Mouse (Mus musculus): ENCODE results near the gene Coq6. TPM values are rescaled to one million over a fixed set of nuclear protein-coding genes. Genes with fewer than 3 reads are reported as not detected.
A peak's percentile ranks its signal among the peaks of the same experiment; 100 is the strongest.

Coq6 gene
- polyA plus RNA-seq, 1 experiment from 2014 or later, result 52.2 TPM

GRCm38 (mm10) chr12:84400068-84400467 lies 38.6 kb downstream of the Coq6 start:
- no peaks in the 10 kb centered on the region for H3K36me3 ChIP-seq (ENCODE audit: control insufficient read depth, insufficient read depth, low read length)
- DNase-seq (ENCODE audit: low spot score) (no peak), ATAC-seq (replicated peaks; ENCODE audit: low FRiP score, low TSS enrichment, low read depth) (no peak)
- H3K9ac ChIP-seq (ENCODE audit: low read length), result no peak overlapping the region
- H3K27ac ChIP-seq (ENCODE audit: low read depth), result peak overlapping the region; percentile 40
- no peaks in the 10 kb centered on the region for H3K27me3 ChIP-seq (replicated peaks; ENCODE audit: control insufficient read depth, insufficient read depth, low read length)
- H3K4me3 ChIP-seq (ENCODE audit: low read depth, low read length), result no peak overlapping the region
- no peak overlapping the region; the same call in 1 of the 2 replicates for H3K4me2 ChIP-seq (ENCODE audit: low read length)
- 61% methylated on average over 3 of the region's 3 CpGs for WGBS
- H3K4me1 ChIP-seq (replicated peaks; ENCODE audit: control insufficient read depth, insufficient read depth, low read length), result 0 out of 2 replicates have a peak, but pooled peaks cover 3% of the 10 kb centered on the region
- H3K9me3 ChIP-seq (ENCODE audit: control insufficient read depth, low read length), result no peaks in the 10 kb centered on the region

DNA sequence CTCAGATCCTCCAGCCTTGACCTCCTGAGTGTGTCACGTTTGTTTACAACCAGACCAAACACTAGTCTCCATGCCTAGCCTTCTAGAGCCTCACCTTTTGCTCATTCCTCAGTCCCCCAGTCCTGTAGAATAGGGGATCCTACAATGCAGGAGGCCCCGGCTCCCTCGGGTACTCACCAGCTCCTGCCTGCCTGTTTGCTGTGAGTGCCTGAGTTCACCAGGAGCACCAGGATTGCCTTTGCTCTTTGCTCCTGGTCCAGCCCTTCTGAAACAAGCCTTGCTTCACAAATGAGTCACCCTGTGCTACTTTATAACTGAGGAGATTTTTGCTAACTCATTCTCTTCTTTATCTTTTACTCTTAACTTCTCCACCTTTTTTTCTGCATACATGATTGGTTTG lies 39.2 kb downstream of the Coq6 start:
- ATAC-seq (replicated peaks; ENCODE audit: low FRiP score, low TSS enrichment, low read depth), result no peak
- H3K9ac ChIP-seq (ENCODE audit: low read length), result no peak overlapping the region
- H3K4me2 ChIP-seq (ENCODE audit: low read length), result no peak overlapping the region
- H3K36me3 ChIP-seq (ENCODE audit: control insufficient read depth, insufficient read depth, low read length), result no peaks in the 10 kb centered on the region
- WGBS, result 18% methylated on average over 3 of the region's 3 CpGs
- H3K27me3 ChIP-seq (replicated peaks; ENCODE audit: control insufficient read depth, insufficient read depth, low read length), result no peaks in the 10 kb centered on the region
- peak; percentile 55 for DNase-seq (ENCODE audit: low spot score)
- H3K4me3 ChIP-seq (ENCODE audit: low read depth, low read length), result no peak overlapping the region
- H3K27ac ChIP-seq (ENCODE audit: low read depth), result peak overlapping the region; percentile 40
- H3K4me1 ChIP-seq (replicated peaks; ENCODE audit: control insufficient read depth, insufficient read depth, low read length), result 0 out of 2 replicates have a peak, but pooled peaks cover 3% of the 10 kb centered on the region
- H3K9me3 ChIP-seq (ENCODE audit: control insufficient read depth, low read length), result no peaks in the 10 kb centered on the region

GRCm38 (mm10) chr12:84402923-84403322 lies 41.5 kb downstream of the Coq6 start:
- Histone ChIP-seq H3K27ac (ENCODE audit: low read depth) (peak overlapping the region; percentile 22; the same call in 1 of the 2 replicates), H3K9ac (ENCODE audit: low read length) (peak overlapping the region; percentile 10; the same call in 1 of the 2 replicates), H3K4me1 (replicated peaks; ENCODE audit: control insufficient read depth, insufficient read depth, low read length) (0 out of 2 replicates have a peak, but pooled peaks cover 7% of the 10 kb centered on the region), H3K36me3 (ENCODE audit: control insufficient read depth, insufficient read depth, low read length) (no peaks in the 10 kb centered on the region), H3K27me3 (replicated peaks; ENCODE audit: control insufficient read depth, insufficient read depth, low read length) (no peaks in the 10 kb centered on the region), H3K9me3 (ENCODE audit: control insufficient read depth, low read length) (no peaks in the 10 kb centered on the region), H3K4me2 (ENCODE audit: low read length) (no peak overlapping the region), H3K4me3 (ENCODE audit: low read depth, low read length) (no peak overlapping the region)
- ATAC-seq (replicated peaks; ENCODE audit: low FRiP score, low TSS enrichment, low read depth), result no peak
- WGBS, result 52% methylated on average over 9 of the region's 9 CpGs
- DNase-seq (ENCODE audit: low spot score), result peak; percentile 57

GRCm38 (mm10) chr12:84404541-84404940 lies 43.1 kb downstream of the Coq6 start:
- ATAC-seq (replicated peaks; ENCODE audit: low FRiP score, low TSS enrichment, low read depth), result no peak
- Histone ChIP-seq H3K9me3 (ENCODE audit: control insufficient read depth, low read length) (no peaks in the 10 kb centered on the region), H3K36me3 (ENCODE audit: control insufficient read depth, insufficient read depth, low read length) (no peaks in the 10 kb centered on the region), H3K27me3 (replicated peaks; ENCODE audit: control insufficient read depth, insufficient read depth, low read length) (no peaks in the 10 kb centered on the region), H3K4me3 (ENCODE audit: low read depth, low read length) (no peak overlapping the region), H3K9ac (ENCODE audit: low read length) (no peak overlapping the region), H3K4me2 (ENCODE audit: low read length) (no peak overlapping the region), H3K4me1 (replicated peaks; ENCODE audit: control insufficient read depth, insufficient read depth, low read length) (peaks cover 5% of the 10 kb centered on the region; the same call in 1 of the 2 replicates), H3K27ac (ENCODE audit: low read depth) (no peak overlapping the region)
- DNase-seq (ENCODE audit: low spot score), result no peak
- WGBS, result 82% methylated on average over 6 of the region's 6 CpGs

DNA sequence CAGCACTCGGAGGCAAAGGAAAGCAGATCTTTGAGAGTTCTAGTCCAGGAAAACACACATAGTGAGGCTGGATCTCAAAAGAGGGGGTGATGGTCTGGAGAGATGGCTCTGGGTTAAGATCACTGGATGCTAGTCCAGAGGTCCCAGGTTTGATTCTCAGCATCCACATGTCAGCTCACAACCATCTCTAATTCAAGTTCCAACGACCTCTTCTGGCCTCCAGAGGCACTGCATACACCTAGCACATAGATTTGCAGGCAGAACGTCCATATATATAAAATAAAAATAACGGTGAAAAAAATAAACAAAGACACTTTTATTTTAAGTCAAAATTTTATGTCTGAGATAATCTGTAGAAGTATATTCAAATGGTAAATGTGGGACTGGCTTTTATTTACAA lies 45.8 kb downstream of the Coq6 start:
- no peaks in the 10 kb centered on the region for H3K36me3 ChIP-seq (ENCODE audit: control insufficient read depth, insufficient read depth, low read length)
- no peak overlapping the region for H3K4me3 ChIP-seq (ENCODE audit: low read depth, low read length)
- H3K4me2 ChIP-seq (ENCODE audit: low read length), result no peak overlapping the region
- DNase-seq (ENCODE audit: low spot score), result no peak
- no peak for ATAC-seq (replicated peaks; ENCODE audit: low FRiP score, low TSS enrichment, low read depth)
- H3K27me3 ChIP-seq (replicated peaks; ENCODE audit: control insufficient read depth, insufficient read depth, low read length), result no peaks in the 10 kb centered on the region
- H3K27ac ChIP-seq (ENCODE audit: low read depth), result no peak overlapping the region
- no peaks in the 10 kb centered on the region for H3K9me3 ChIP-seq (ENCODE audit: control insufficient read depth, low read length)
- H3K9ac ChIP-seq (ENCODE audit: low read length), result no peak overlapping the region
- peaks cover 5% of the 10 kb centered on the region; the same call in 1 of the 2 replicates for H3K4me1 ChIP-seq (replicated peaks; ENCODE audit: control insufficient read depth, insufficient read depth, low read length)
- 58% methylated on average over 4 of the region's 4 CpGs for WGBS

DNA sequence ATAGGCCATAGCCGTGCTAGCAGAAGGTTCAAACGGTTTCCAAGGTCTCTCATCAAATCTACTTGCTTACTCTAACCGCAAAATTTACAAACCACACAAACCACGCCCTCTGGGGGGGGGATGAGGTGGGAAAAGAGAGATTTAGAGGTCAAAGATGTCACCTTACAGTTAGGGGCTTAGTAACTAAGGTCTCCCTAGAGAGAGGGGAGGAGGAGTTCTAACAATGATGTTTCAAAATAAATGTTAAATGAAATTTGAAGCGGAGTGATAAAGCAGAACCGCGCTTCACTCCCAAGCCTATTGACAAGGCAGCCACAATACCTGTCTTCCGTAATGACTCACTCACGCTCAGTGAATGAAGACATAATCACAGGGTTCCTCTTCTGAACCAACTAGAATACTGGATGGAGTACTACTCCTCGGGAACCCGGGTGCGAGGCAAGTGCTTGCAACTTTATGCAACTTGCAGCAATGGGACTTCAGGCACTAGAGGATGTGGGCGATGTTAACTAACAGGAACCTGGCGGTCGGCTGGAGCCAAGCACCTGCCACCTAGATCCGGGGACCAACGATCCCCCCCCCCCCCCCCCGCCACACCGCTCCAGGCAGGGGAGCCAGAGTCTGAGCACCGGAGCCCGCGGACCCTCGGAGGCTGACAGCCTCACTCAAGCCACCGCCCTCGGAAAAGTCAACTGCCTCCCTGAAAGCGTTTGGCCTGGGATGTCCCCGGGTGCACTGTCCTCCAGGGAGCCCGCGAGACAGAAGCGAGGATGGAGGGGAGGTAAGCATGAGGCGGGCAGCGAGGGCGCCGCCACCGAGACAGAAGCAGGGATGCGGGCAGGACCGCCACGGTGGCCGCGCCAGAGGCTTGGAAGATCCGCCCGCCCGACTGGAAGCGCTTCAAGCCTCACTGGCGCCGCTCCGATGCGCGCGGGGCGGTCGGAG lies 46.7 kb downstream of the Coq6 start:
- peak overlapping the region; percentile 66 for H3K4me3 ChIP-seq (ENCODE audit: low read depth, low read length)
- peaks cover 5% of the 10 kb centered on the region; the same call in 1 of the 2 replicates for H3K4me1 ChIP-seq (replicated peaks; ENCODE audit: control insufficient read depth, insufficient read depth, low read length)
- DNase-seq (ENCODE audit: low spot score), result no peak
- H3K27me3 ChIP-seq (replicated peaks; ENCODE audit: control insufficient read depth, insufficient read depth, low read length), result no peaks in the 10 kb centered on the region
- no peaks in the 10 kb centered on the region for H3K9me3 ChIP-seq (ENCODE audit: control insufficient read depth, low read length)
- peak; percentile 63 for ATAC-seq (replicated peaks; ENCODE audit: low FRiP score, low TSS enrichment, low read depth)
- H3K36me3 ChIP-seq (ENCODE audit: control insufficient read depth, insufficient read depth, low read length), result no peaks in the 10 kb centered on the region
- peak overlapping the region; percentile 67 for H3K9ac ChIP-seq (ENCODE audit: low read length)
- H3K27ac ChIP-seq (ENCODE audit: low read depth), result peak overlapping the region; percentile 59
- peak overlapping the region; percentile 65 for H3K4me2 ChIP-seq (ENCODE audit: low read length)
- 2% methylated on average over 52 of the region's 52 CpGs for WGBS

DNA sequence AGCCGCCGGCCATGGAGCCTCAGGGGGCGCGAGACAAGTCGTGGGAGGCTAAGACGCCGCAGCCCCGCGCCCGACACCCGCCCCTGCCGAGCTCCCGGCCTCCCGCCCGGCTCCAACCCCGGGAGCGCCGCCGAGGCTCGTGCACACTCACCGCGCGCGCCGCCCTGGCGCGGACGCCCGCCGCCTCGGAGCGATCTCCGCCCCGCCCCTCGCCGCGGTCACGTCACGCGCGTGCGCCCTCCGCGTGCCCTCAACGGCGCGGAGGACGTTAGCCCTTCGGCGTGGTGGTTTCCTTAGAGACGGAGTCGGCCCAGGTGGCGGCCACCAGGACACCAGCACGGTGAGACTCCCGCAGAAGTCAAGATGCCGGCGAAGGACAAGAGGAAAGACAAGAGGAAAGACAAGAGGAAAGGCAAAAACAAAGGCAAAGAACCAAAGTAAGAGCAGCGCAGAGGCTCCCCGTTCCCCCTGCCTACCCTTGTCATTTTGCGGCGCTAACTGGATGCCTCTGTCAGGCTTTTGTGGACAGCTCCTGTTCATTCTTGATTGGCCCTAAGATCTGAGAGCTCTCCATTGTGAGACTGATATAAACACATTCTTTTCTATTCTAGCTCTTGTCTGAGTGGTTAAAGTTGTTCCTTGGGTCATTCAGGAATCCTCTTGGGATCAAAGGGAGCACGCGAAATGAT lies 47.5 kb downstream of the Coq6 start, which contains the start of the genes Entpd5 and Bbof1:
Entpd5 (minus strand) TSS at position 211 of the 689 bp plus-strand sequence.
Bbof1 (plus strand) TSS at position 253 of the 689 bp plus-strand sequence.
- Histone ChIP-seq H3K4me3 (ENCODE audit: low read depth, low read length) (peak within 1 kb of the TSS; percentile 66), H3K4me1 (replicated peaks; ENCODE audit: control insufficient read depth, insufficient read depth, low read length) (peaks cover 5% of the 10 kb centered on the region; the same call in 1 of the 2 replicates), H3K27me3 (replicated peaks; ENCODE audit: control insufficient read depth, insufficient read depth, low read length) (no peaks in the 10 kb centered on the region), H3K27ac (ENCODE audit: low read depth) (peak within 1 kb of the TSS; percentile 59), H3K36me3 (ENCODE audit: control insufficient read depth, insufficient read depth, low read length) (no peaks in the 10 kb centered on the region), H3K9ac (ENCODE audit: low read length) (peak within 1 kb of the TSS; percentile 67), H3K4me2 (ENCODE audit: low read length) (peak within 1 kb of the TSS; percentile 65), H3K9me3 (ENCODE audit: control insufficient read depth, low read length) (no peaks in the 10 kb centered on the region)
- WGBS, result 1% methylated on average over 61 of the region's 63 CpGs
- peak; percentile 90 for ATAC-seq (replicated peaks; ENCODE audit: low FRiP score, low TSS enrichment, low read depth)
- DNase-seq (ENCODE audit: low spot score), result peak; percentile 94

- Histone ChIP-seq H3K4me1 (replicated peaks; ENCODE audit: control insufficient read depth, insufficient read depth, low read length) (0 out of 2 replicates have a peak, but pooled peaks cover 3% of the 10 kb centered on the region), H3K9ac (ENCODE audit: low read length) (peak within 1 kb of the TSS; percentile 68), H3K4me3 (ENCODE audit: low read depth, low read length) (peak within 1 kb of the TSS; percentile 59), H3K36me3 (ENCODE audit: control insufficient read depth, insufficient read depth, low read length) (no peaks in the 10 kb centered on the region), H3K4me2 (ENCODE audit: low read length) (peak within 1 kb of the TSS; percentile 80), H3K9me3 (ENCODE audit: control insufficient read depth, low read length) (peaks cover 2% of the 10 kb centered on the region; the same call in 1 of the 2 replicates), H3K27ac (ENCODE audit: low read depth) (peak within 1 kb of the TSS; percentile 59), H3K27me3 (replicated peaks; ENCODE audit: control insufficient read depth, insufficient read depth, low read length) (no peaks in the 10 kb centered on the region)
- DNase-seq (ENCODE audit: low spot score) (peak; percentile 90), ATAC-seq (replicated peaks; ENCODE audit: low FRiP score, low TSS enrichment, low read depth) (peak; percentile 89; the same call in 1 of the 2 replicates)
- WGBS, result 3% methylated on average over 50 of the region's 50 CpGs
These were observed 55.6 kb downstream of the Coq6 start, which contains the start of gene Rnf113a2 for GRCm38 (mm10) chr12:84416834-84417604. Rnf113a2 (plus strand) TSS chr12:84417196.
